Mouse (Mus musculus) CH12.LX (cell line): ENCODE data around the gene Cdk14.

Experiments used
- CTCF ChIP-seq, 2 experiments: IDR thresholded peaks in 1 of 2; conservative IDR thresholded peaks in 1 of 2; 2 replicates each; pipeline ENCODE4 v1.5.1; 2011 to 2012; ENCODE audit warnings: low read depth in 2 of 2, low read length in 2 of 2, improper control_type of control experiment in 1 of 2, inconsistent platforms in 1 of 2, mild to moderate bottlenecking in 1 of 2, moderate library complexity in 1 of 2
- GABPA ChIP-seq: IDR thresholded peaks from 2 replicates; pipeline ENCODE4 v1.6.1; 2012; ENCODE audit warnings: low read depth, low read length, improper control_type of control experiment, inconsistent platforms; ENCODE audit not compliant: insufficient replicate concordance
- MAZ ChIP-seq: IDR thresholded peaks from 2 replicates; pipeline ENCODE4 v1.6.1; 2012; ENCODE audit warnings: low read depth, mild to moderate bottlenecking, inconsistent platforms, low read length, improper control_type of control experiment, moderate library complexity
- POLR2A ChIP-seq: IDR thresholded peaks from 2 replicates; pipeline ENCODE4 v1.6.1; 2011; ENCODE audit warnings: low read depth, mild to moderate bottlenecking, improper control_type of control experiment, low read length
- SIN3A ChIP-seq: IDR thresholded peaks from 2 replicates; pipeline ENCODE4 v1.6.1; 2012; ENCODE audit warnings: low read length, improper control_type of control experiment, inconsistent platforms
- TCF12 ChIP-seq: IDR thresholded peaks from 2 replicates; pipeline ENCODE4 v1.6.1; 2014; ENCODE audit warnings: low read depth, mild to moderate bottlenecking, inconsistent platforms, low read length, improper control_type of control experiment
- ZC3H11A ChIP-seq: IDR thresholded peaks from 2 replicates; pipeline ENCODE4 v1.6.1; 2012; ENCODE audit warnings: low read depth, mild to moderate bottlenecking, inconsistent platforms, low read length, improper control_type of control experiment

DNA sequence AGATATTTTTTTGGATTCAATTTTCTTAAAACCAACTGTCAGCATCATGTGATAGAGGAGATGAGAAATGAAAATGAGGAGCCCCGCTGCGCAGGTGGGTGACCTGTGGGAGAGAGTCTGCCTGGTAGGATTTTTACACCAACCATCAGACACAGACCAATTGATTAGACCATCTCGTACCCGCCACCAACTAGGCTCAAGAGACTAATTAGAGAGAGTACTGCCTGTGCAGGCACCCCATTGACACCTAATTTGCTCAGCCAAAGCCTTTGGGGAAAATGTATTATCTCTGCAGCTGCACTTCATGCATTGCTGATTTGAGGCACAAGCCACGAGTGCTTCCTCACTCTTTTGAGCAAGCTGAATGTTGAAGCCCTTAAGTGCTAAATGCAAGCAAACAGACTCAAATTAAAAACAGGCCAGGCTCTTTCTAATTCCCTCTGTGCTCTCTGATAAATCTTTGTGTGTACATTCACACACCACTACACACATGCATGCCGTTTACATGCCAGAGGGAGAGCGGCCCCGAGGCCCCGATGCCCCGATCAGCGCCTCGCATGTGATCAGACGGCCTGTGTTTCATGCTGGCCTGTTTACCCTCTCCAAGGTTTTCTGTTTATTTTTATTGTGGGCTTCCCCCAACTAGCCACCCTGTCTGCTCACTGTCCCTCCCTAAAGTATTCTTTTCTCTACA lies 607.9 kb downstream of the Cdk14 start:
- TF ChIP-seq MAZ (no peak), POLR2A (no peak), CTCF (conservative IDR thresholded peaks at IDR 0.05 in 1 of 2, IDR thresholded peaks at IDR 0.05 in 1 of 2; ENCODE audit: low read depth in 2 of 2, low read length in 2 of 2) (no peak), SIN3A (no peak), GABPA (no peak), ZC3H11A (no peak), TCF12 (no peak)
